Mouse (Mus musculus): ENCODE measurements at regions not wholly inside any gene's neighbourhood (a gene's known extent, or its start where the extent isn't known, plus 50 kb on each side); places are given as distances from the start of the nearest gene placed in this dataset.

DNA sequence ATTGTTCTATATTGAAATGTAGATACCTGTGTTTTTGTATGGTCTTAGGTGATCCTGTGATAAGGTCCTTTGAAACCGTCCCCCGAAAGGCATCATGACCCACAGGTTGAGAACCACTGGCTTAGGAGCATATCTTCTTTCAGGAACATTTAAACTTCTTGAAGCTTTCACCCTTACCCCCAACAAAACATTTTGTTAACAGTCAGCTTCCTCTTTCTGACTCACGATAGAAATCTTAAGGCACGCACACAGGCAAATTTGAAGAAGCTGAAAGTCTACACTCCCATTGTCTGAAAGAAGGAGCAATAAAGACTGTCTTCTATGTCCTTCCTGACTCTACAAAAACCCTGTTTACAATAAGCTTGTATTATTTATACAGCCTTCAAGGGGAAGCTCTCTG lies 388.2 kb downstream of the Setd4 start:
- no peak overlapping the region for H3K4me2 ChIP-seq (ENCODE audit: low read depth, low read length)

DNA sequence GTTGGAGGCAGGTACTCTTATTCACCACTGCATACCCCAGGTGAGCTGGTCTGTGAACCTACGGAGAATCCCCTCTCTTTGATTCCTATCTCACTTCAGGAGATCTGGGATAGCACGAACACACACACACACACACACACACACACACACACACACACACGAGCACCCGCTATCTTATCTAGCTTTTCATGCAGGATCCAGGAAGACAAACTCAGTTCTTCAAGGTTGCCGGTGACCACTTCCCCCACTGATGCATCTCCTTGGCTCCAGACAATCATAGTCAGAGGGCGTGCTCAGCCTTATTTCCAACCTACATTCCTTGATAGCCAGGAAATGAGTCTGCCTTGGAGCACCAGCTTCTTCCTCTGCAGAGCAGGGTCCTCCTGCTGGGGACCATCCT lies 387.7 kb upstream of the Runx1 start:
- no peaks in the 10 kb centered on the region for H3K27me3 ChIP-seq (ENCODE audit: control insufficient read depth, insufficient read depth, low read length)
- H3K36me3 ChIP-seq (ENCODE audit: control insufficient read depth, insufficient read depth), result no peaks in the 10 kb centered on the region
- no peak overlapping the region for H3K27ac ChIP-seq (ENCODE audit: low read length)
- WGBS, result 65% methylated on average over 6 of the region's 6 CpGs
- no peak overlapping the region for H3K4me2 ChIP-seq (ENCODE audit: low read depth, low read length)
- no peaks in the 10 kb centered on the region for H3K4me1 ChIP-seq (ENCODE audit: control insufficient read depth, insufficient read depth, low read length)
- H3K9me3 ChIP-seq (replicated peaks; ENCODE audit: control insufficient read depth, low read length), result no peaks in the 10 kb centered on the region
- H3K9ac ChIP-seq (ENCODE audit: low read length), result no peak overlapping the region
- no peak overlapping the region for H3K4me3 ChIP-seq (ENCODE audit: low read length)
- ATAC-seq (replicated peaks; ENCODE audit: extremely low read depth, insufficient read depth, low FRiP score), result no peak

More for the DNA sequence above, 388.2 kb downstream of the Setd4 start:
- WGBS, result 71% methylated on average over 4 of the region's 4 CpGs
- H3K27me3 ChIP-seq (ENCODE audit: control insufficient read depth, insufficient read depth, low read length), result no peaks in the 10 kb centered on the region
- ATAC-seq (replicated peaks; ENCODE audit: extremely low read depth, insufficient read depth, low FRiP score), result no peak
- H3K36me3 ChIP-seq (ENCODE audit: control insufficient read depth, insufficient read depth), result no peaks in the 10 kb centered on the region
- H3K4me3 ChIP-seq (ENCODE audit: low read length), result no peak overlapping the region
- H3K27ac ChIP-seq (ENCODE audit: low read length), result no peak overlapping the region
- H3K9me3 ChIP-seq (replicated peaks; ENCODE audit: control insufficient read depth, low read length), result no peaks in the 10 kb centered on the region
- H3K9ac ChIP-seq (ENCODE audit: low read length), result no peak overlapping the region
- no peaks in the 10 kb centered on the region for H3K4me1 ChIP-seq (ENCODE audit: control insufficient read depth, insufficient read depth, low read length)

DNA sequence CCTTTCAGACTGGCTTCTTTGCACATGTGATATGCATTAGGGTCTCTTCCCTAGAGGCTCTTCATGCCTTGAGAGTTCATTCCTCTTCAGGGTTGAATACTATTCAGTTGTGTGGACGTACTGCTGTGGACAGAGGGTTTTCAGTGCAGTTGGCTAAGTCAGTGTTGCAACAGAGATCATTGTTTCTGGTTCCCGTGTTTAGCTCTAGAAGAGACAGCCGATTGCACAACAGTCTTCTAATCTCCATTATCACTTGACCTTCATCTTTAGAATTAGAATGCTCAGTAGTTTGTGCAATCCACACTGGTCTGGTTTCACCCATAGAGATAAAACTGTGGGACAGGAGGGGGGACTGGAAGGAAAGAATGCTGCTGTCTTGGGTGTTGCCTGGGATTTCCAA lies 381.7 kb upstream of the Runx1 start:
- no peak for ATAC-seq (replicated peaks; ENCODE audit: extremely low read depth, insufficient read depth, low FRiP score)
- no peaks in the 10 kb centered on the region for H3K27me3 ChIP-seq (ENCODE audit: control insufficient read depth, insufficient read depth, low read length)
- H3K4me3 ChIP-seq (ENCODE audit: low read length), result no peak overlapping the region
- no peaks in the 10 kb centered on the region for H3K36me3 ChIP-seq (ENCODE audit: control insufficient read depth, insufficient read depth)
- 76% methylated on average over 3 of the region's 3 CpGs for WGBS
- H3K9me3 ChIP-seq (replicated peaks; ENCODE audit: control insufficient read depth, low read length), result no peaks in the 10 kb centered on the region
- H3K4me2 ChIP-seq (ENCODE audit: low read depth, low read length), result no peak overlapping the region
- H3K27ac ChIP-seq (ENCODE audit: low read length), result no peak overlapping the region
- no peak overlapping the region for H3K9ac ChIP-seq (ENCODE audit: low read length)
- no peaks in the 10 kb centered on the region for H3K4me1 ChIP-seq (ENCODE audit: control insufficient read depth, insufficient read depth, low read length)

DNA sequence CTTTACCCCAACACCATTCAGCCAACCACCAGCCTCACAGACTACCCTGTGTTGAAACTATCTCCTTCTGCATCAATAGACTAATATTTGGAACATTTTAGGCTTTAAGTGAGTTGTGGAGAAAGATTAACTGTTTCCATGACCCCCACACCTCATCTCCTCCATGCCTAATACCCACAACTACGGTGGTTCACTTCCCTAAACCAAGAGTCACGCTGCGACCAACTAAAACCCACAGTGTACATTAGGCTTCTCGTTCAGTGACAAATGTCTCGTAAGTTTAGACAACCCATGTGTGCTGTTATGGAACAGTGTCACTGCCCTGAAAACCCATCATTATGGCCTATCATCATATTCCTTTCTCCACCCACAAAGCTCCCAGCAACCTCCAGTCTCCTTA lies 381.3 kb upstream of the Runx1 start:
- 89% methylated on average over 5 of the region's 5 CpGs for WGBS
- Histone ChIP-seq H3K4me1 (ENCODE audit: control insufficient read depth, insufficient read depth, low read length) (no peaks in the 10 kb centered on the region), H3K27ac (ENCODE audit: low read length) (no peak overlapping the region), H3K27me3 (ENCODE audit: control insufficient read depth, insufficient read depth, low read length) (no peaks in the 10 kb centered on the region), H3K4me2 (ENCODE audit: low read depth, low read length) (no peak overlapping the region), H3K4me3 (ENCODE audit: low read length) (no peak overlapping the region), H3K9me3 (replicated peaks; ENCODE audit: control insufficient read depth, low read length) (no peaks in the 10 kb centered on the region), H3K9ac (ENCODE audit: low read length) (no peak overlapping the region), H3K36me3 (ENCODE audit: control insufficient read depth, insufficient read depth) (no peaks in the 10 kb centered on the region)
- no peak for ATAC-seq (replicated peaks; ENCODE audit: extremely low read depth, insufficient read depth, low FRiP score)

DNA sequence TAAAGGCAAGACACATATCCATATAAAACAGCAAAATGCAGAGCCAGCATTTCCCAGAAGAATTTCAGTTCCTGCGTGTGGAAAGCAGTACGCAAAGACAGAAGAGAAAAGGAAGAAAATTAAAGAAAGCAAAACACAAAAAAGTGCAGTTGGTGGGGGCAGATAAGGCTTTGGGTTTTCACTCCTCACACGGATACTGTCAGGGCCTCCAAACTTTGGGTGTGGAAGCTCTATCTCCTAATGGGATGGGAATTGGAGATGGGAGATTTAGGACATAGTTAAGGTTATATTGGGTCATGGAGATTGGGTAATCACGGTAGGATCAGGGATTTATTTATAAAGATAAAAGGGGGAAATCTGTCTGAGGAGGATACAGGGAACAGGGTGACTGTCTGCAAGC lies 380.4 kb upstream of the Runx1 start:
- Histone ChIP-seq H3K9me3 (replicated peaks; ENCODE audit: control insufficient read depth, low read length) (no peaks in the 10 kb centered on the region), H3K36me3 (ENCODE audit: control insufficient read depth, insufficient read depth) (no peaks in the 10 kb centered on the region)
- WGBS, result 78% methylated on average over 4 of the region's 4 CpGs

DNA sequence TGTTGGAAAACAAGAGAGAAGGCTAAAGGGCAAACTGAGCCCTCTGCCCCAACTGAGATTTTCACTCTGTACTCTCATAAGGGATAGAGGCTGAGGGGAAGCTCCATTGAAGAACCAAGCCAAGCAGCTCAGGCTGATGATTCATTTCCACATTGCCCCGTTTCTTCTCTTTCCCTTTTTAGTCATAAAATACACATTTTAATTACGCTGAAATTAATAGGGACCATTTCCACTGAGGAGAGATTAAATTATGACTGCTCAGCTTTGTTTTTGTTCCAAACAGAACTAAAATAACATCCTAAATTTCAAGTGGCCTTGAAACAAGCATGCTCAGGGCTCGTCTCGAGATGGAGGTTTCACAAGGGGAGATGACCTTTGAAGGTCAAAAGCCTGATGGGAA lies 378.7 kb upstream of the Runx1 start:
- Histone ChIP-seq H3K27me3 (ENCODE audit: control insufficient read depth, insufficient read depth, low read length) (no peaks in the 10 kb centered on the region), H3K36me3 (ENCODE audit: control insufficient read depth, insufficient read depth) (no peaks in the 10 kb centered on the region), H3K27ac (ENCODE audit: low read length) (no peak overlapping the region), H3K4me1 (ENCODE audit: control insufficient read depth, insufficient read depth, low read length) (no peaks in the 10 kb centered on the region), H3K9ac (ENCODE audit: low read length) (no peak overlapping the region), H3K4me3 (ENCODE audit: low read length) (no peak overlapping the region), H3K9me3 (replicated peaks; ENCODE audit: control insufficient read depth, low read length) (no peaks in the 10 kb centered on the region), H3K4me2 (ENCODE audit: low read depth, low read length) (no peak overlapping the region)
- 65% methylated on average over 4 of the region's 4 CpGs for WGBS
- no peak for ATAC-seq (replicated peaks; ENCODE audit: extremely low read depth, insufficient read depth, low FRiP score)

More for the DNA sequence above, 380.4 kb upstream of the Runx1 start:
- Histone ChIP-seq H3K4me3 (ENCODE audit: low read length) (no peak overlapping the region), H3K4me2 (ENCODE audit: low read depth, low read length) (no peak overlapping the region), H3K27me3 (ENCODE audit: control insufficient read depth, insufficient read depth, low read length) (no peaks in the 10 kb centered on the region), H3K4me1 (ENCODE audit: control insufficient read depth, insufficient read depth, low read length) (no peaks in the 10 kb centered on the region), H3K27ac (ENCODE audit: low read length) (no peak overlapping the region), H3K9ac (ENCODE audit: low read length) (no peak overlapping the region)
- no peak for ATAC-seq (replicated peaks; ENCODE audit: extremely low read depth, insufficient read depth, low FRiP score)

DNA sequence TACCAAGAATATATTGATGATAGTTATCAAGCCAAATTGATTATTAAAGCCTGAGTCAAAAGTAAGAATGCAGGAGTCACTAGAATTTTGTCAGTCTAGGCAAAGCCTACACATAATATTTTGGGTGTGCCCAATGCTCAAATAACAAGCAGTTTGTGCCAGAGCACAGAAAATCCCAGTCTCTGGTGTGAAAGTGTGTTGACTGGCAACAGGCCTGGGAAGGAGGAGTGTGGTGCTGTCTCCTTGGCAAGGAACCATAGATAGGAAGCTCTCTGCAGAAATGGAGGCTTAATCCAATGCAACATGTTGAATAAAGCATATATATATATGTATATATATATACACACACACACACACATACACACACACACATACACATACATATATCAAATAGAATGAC lies 376.6 kb upstream of the Runx1 start:
- H3K4me2 ChIP-seq (ENCODE audit: low read depth, low read length), result no peak overlapping the region
- H3K36me3 ChIP-seq (ENCODE audit: control insufficient read depth, insufficient read depth), result no peaks in the 10 kb centered on the region
- no peak overlapping the region for H3K9ac ChIP-seq (ENCODE audit: low read length)
- H3K4me3 ChIP-seq (ENCODE audit: low read length), result no peak overlapping the region
- H3K27me3 ChIP-seq (ENCODE audit: control insufficient read depth, insufficient read depth, low read length), result no peaks in the 10 kb centered on the region; the same call in 1 of the 2 replicates
- no peaks in the 10 kb centered on the region for H3K4me1 ChIP-seq (ENCODE audit: control insufficient read depth, insufficient read depth, low read length)
- H3K27ac ChIP-seq (ENCODE audit: low read length), result no peak overlapping the region
- H3K9me3 ChIP-seq (replicated peaks; ENCODE audit: control insufficient read depth, low read length), result no peaks in the 10 kb centered on the region
- ATAC-seq (replicated peaks; ENCODE audit: extremely low read depth, insufficient read depth, low FRiP score), result no peak

DNA sequence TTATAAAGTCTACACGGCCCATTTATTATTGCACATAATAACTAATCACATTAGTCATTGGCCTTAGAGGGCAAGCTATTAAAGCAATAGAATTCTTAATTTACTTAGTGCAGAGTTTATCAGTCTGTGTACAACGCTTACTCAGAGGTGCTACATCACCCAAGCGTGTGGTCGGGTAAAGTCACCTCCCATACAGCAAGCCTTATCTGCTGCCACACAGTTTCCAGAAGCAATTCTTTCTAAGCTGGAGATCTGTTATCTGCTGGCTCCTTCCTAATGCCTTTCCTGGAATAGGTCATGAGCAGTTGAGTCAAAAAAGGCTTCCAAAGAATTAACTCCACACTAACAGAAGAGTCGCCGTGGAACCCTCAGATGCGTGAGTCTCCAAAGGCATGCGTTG lies 371.4 kb upstream of the Runx1 start:
- WGBS, result 63% methylated on average over 8 of the region's 8 CpGs
- Histone ChIP-seq H3K36me3 (ENCODE audit: control insufficient read depth, insufficient read depth) (no peaks in the 10 kb centered on the region), H3K9ac (ENCODE audit: low read length) (no peak overlapping the region), H3K4me2 (ENCODE audit: low read depth, low read length) (no peak overlapping the region), H3K9me3 (replicated peaks; ENCODE audit: control insufficient read depth, low read length) (no peaks in the 10 kb centered on the region), H3K27ac (ENCODE audit: low read length) (no peak overlapping the region), H3K4me3 (ENCODE audit: low read length) (no peak overlapping the region), H3K27me3 (ENCODE audit: control insufficient read depth, insufficient read depth, low read length) (no peaks in the 10 kb centered on the region; the same call in 1 of the 2 replicates), H3K4me1 (ENCODE audit: control insufficient read depth, insufficient read depth, low read length) (peaks cover 4% of the 10 kb centered on the region; the same call in 1 of the 2 replicates)
- no peak for ATAC-seq (replicated peaks; ENCODE audit: extremely low read depth, insufficient read depth, low FRiP score)

DNA sequence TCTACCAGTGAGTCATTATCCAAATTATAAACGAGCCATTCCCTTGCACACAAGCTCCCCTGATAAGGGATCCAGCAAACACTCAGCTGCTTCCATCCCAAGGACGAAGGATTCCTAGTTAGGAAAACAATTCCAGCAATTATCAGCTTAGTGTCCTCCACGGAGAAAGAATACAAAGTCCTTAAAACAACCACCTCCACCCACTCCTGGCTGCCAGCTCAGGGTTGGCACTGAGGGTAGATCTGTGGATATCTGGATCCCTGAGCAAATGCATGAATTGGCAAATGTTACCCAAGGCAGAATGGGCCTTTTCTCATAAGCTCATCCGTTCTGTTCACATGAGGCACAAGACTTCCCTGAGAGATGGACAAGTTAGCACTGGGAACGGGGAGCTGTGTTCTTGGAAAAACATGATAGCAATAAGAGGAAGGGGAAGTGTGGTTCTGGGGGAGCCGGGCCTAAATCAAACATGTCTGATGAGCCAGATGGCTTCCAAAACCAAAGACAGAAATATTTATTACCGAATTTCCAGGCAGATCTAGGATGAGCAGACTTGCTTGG lies 368.1 kb upstream of the Runx1 start:
- H3K9me3 ChIP-seq (replicated peaks; ENCODE audit: control insufficient read depth, low read length), result no peaks in the 10 kb centered on the region
- H3K9ac ChIP-seq (ENCODE audit: low read length), result no peak overlapping the region
- no peaks in the 10 kb centered on the region; the same call in 1 of the 2 replicates for H3K27me3 ChIP-seq (ENCODE audit: control insufficient read depth, insufficient read depth, low read length)
- H3K4me3 ChIP-seq (ENCODE audit: low read length), result no peak overlapping the region
- no peak for ATAC-seq (replicated peaks; ENCODE audit: extremely low read depth, insufficient read depth, low FRiP score)
- no peaks in the 10 kb centered on the region for H3K36me3 ChIP-seq (ENCODE audit: control insufficient read depth, insufficient read depth)
- WGBS, result 50% methylated on average over 7 of the region's 7 CpGs
- H3K4me2 ChIP-seq (ENCODE audit: low read depth, low read length), result no peak overlapping the region
- H3K4me1 ChIP-seq (ENCODE audit: control insufficient read depth, insufficient read depth, low read length), result peaks cover 4% of the 10 kb centered on the region; the same call in 1 of the 2 replicates
- H3K27ac ChIP-seq (ENCODE audit: low read length), result peak overlapping the region; percentile 33; the same call in 1 of the 2 replicates
